Mouse (Mus musculus) hindbrain, postnatal 0 days (tissue): ENCODE results near the gene Uqcr10. TPM values are rescaled to one million over a fixed set of nuclear protein-coding genes. Genes with fewer than 3 reads are reported as not detected.

Experiments
- ATAC-seq: fragments of 200-750 bp; cut with Nextera tagmentation; 2 replicates; pipeline ENCODE4 v1.8.0; 2017; ENCODE audit warnings: mild to moderate bottlenecking, moderate TSS enrichment, moderate library complexity
- DNase-seq: peaks from one replicate; pipeline ENCODE4 v3.0.0-alpha.2; 2015; ENCODE audit warnings: low spot score
- H3K27ac ChIP-seq: fragments of 300-500 bp; sonication (generic); 2 replicates; pipeline ENCODE4 v1.5.1; 2014; ENCODE audit warnings: mild to moderate bottlenecking
- H3K27me3 ChIP-seq: fragments of 300-500 bp; sonication (generic); 2 replicates; pipeline ENCODE4 v1.6.1; 2014; ENCODE audit warnings: low read length, mixed read lengths; ENCODE audit not compliant: insufficient read depth
- H3K36me3 ChIP-seq: fragments of 300-500 bp; sonication (generic); 2 replicates; pipeline ENCODE4 v1.6.1; 2014; ENCODE audit warnings: low read length, mixed read lengths; ENCODE audit not compliant: insufficient read depth
- H3K4me1 ChIP-seq: fragments of 300-500 bp; sonication (generic); 2 replicates; pipeline ENCODE4 v1.6.1; 2014; ENCODE audit warnings: antibody characterized with exemption, low read length, mixed read lengths; ENCODE audit not compliant: insufficient read depth
- H3K4me2 ChIP-seq: fragments of 300-500 bp; sonication (generic); 2 replicates; pipeline ENCODE4 v1.6.1; 2014; ENCODE audit warnings: low read depth, mild to moderate bottlenecking, low read length, moderate library complexity, mixed read lengths
- H3K4me3 ChIP-seq: fragments of 300-500 bp; sonication (generic); 2 replicates; pipeline ENCODE4 v1.5.1; 2014; ENCODE audit warnings: low read length
- H3K9ac ChIP-seq: fragments of 300-500 bp; sonication (generic); replicated peaks from 2 replicates; pipeline ENCODE4 v1.6.1; 2014; ENCODE audit warnings: mild to moderate bottlenecking, low read length, moderate library complexity, mixed read lengths
- H3K9me3 ChIP-seq: fragments of 300-500 bp; sonication (generic); 2 replicates; pipeline ENCODE4 v1.6.1; 2016; ENCODE audit warnings: low read length, mixed read lengths
- CTCF ChIP-seq: IDR thresholded peaks from 2 replicates; pipeline ENCODE4 v1.5.1; 2016; ENCODE audit warnings: antibody characterized with exemption, control low read depth, low read depth
- WGBS: fragments of 180-500 bp; shearing (Covaris S2); extraction: QIAGEN DNeasy Blood & Tissue Kit; methylation state at CpG from one replicate; pipeline ENCODE4 v1.1.7; 2014; 5-methylcytosine and 5-hydroxymethylcytosine counted together
- polyA plus RNA-seq: library from polyadenylated mRNA; unstranded; fragments of >200 nt; fragmentation: Nextera tagmentation; extraction: Ambion mirVana; gene quantifications from 2 replicates; pipeline ENCODE4 v1.2.1, GENCODE M21; 2015
- total RNA-seq: library from RNA; depleted of rRNA; stranded (reverse); fragments of >200 nt; gene quantifications from 2 replicates; pipeline ENCODE4 v1.2.3, GENCODE M21; 2014

Gene Uqcr10
- total and polyA plus RNA-seq, 2 experiments from 2014 or later, result 231 to 1,063 TPM

DNA sequence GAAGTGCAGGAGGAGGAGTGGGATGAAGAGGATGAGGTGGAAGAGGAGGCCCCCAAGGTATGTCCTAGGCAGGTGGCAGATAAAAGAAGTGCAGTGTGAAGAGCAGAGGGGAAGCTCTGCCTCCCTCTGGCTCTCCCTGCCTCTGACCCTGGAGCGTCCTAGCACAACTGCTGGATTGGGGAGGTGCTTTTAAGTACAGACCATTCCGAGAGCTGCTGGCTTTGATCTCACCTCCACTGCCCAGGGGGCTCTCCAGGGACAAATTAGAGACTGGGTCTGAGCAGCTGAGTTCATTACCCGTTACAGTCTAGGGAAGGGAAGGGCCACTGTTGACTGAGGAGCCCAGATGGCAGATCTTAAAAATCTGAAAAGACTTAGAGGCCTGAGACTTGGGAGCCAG, 24.0 kb downstream of the Uqcr10 start:
- 64% methylated on average over 3 of the region's 3 CpGs for WGBS
- Histone ChIP-seq H3K4me2 (no peak overlapping the region), H3K9me3 (no peaks in the 10 kb centered on the region), H3K27me3 (no peaks in the 10 kb centered on the region), H3K9ac (no peak overlapping the region), H3K36me3 (peaks cover 18% of the 10 kb centered on the region), H3K4me1 (no peaks in the 10 kb centered on the region; the same call in 1 of the 2 replicates), H3K4me3 (no peak overlapping the region), H3K27ac (no peak overlapping the region)
- ATAC-seq (no peak), DNase-seq (no peak)
- no peak for TF ChIP-seq CTCF

DNA sequence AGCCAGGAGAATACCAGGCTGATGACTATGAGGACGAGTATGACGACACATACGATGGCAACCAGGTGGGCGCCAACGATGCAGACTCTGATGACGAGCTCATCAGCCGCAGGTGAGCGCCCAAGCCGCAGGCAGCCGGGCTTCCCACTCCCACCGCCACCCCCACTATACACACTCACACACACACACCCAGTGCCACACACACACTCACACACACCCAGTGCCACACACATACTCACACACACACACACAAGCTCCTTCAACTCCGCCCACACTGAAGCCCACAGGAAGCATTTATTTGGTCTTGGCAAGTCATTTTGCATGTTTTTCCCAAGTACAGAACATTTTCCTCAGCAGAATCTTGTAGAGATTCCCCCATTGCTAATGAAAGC, 24.7 kb downstream of the Uqcr10 start:
- no peak; the same call in 1 of the 2 replicates for ATAC-seq
- no peak for DNase-seq
- Histone ChIP-seq H3K9ac (no peak overlapping the region), H3K9me3 (no peaks in the 10 kb centered on the region), H3K4me2 (no peak overlapping the region), H3K4me3 (no peak overlapping the region), H3K4me1 (no peaks in the 10 kb centered on the region; the same call in 1 of the 2 replicates), H3K27me3 (no peaks in the 10 kb centered on the region), H3K36me3 (peaks cover 18% of the 10 kb centered on the region), H3K27ac (no peak overlapping the region)
- no peak for TF ChIP-seq CTCF
- WGBS, result 93% methylated on average over 12 of the region's 12 CpGs

- peaks cover 18% of the 10 kb centered on the region for H3K36me3 ChIP-seq
- H3K4me3 ChIP-seq, result no peak overlapping the region
- WGBS, result 59% methylated on average over 13 of the region's 13 CpGs
- TF ChIP-seq CTCF, result no peak
- DNase-seq (peak; percentile 66), ATAC-seq (peak; percentile 46)
- no peaks in the 10 kb centered on the region; the same call in 1 of the 2 replicates for H3K4me1 ChIP-seq
- H3K27ac ChIP-seq, result no peak overlapping the region
- H3K9ac ChIP-seq, result no peak overlapping the region
- no peaks in the 10 kb centered on the region for H3K9me3 ChIP-seq
- no peak overlapping the region for H3K4me2 ChIP-seq
- H3K27me3 ChIP-seq, result no peaks in the 10 kb centered on the region
Observed at GRCm38 (mm10) chr11:4678700-4679440, 25.3 kb downstream of the Uqcr10 start.

- TF ChIP-seq CTCF, result no peak
- Histone ChIP-seq H3K4me3 (no peak overlapping the region), H3K9ac (no peak overlapping the region), H3K36me3 (peaks cover 19% of the 10 kb centered on the region; the same call in 1 of the 2 replicates), H3K9me3 (no peaks in the 10 kb centered on the region), H3K27me3 (no peaks in the 10 kb centered on the region), H3K4me2 (no peak overlapping the region), H3K4me1 (no peaks in the 10 kb centered on the region; the same call in 1 of the 2 replicates), H3K27ac (no peak overlapping the region)
- DNase-seq, result no peak
- ATAC-seq, result no peak
- WGBS, result 87% methylated on average over 7 of the region's 7 CpGs
Observed at GRCm38 (mm10) chr11:4677250-4677872, 26.8 kb downstream of the Uqcr10 start.

- no peak overlapping the region for H3K4me2 ChIP-seq
- peaks cover 18% of the 10 kb centered on the region; the same call in 1 of the 2 replicates for H3K36me3 ChIP-seq
- no peaks in the 10 kb centered on the region; the same call in 1 of the 2 replicates for H3K4me1 ChIP-seq
- no peaks in the 10 kb centered on the region for H3K9me3 ChIP-seq
- TF ChIP-seq CTCF, result no peak
- ATAC-seq (no peak), DNase-seq (no peak)
- WGBS, result 93% methylated on average over 6 of the region's 6 CpGs
- H3K27me3 ChIP-seq, result no peaks in the 10 kb centered on the region
- no peak overlapping the region for H3K9ac ChIP-seq
- H3K27ac ChIP-seq, result no peak overlapping the region
- H3K4me3 ChIP-seq, result no peak overlapping the region
Observed at GRCm38 (mm10) chr11:4675693-4676092, 28.4 kb downstream of the Uqcr10 start.

GRCm38 (mm10) chr11:4675126-4675562, 29.0 kb downstream of the Uqcr10 start:
- Histone ChIP-seq H3K4me2 (no peak overlapping the region), H3K9ac (no peak overlapping the region), H3K27ac (no peak overlapping the region), H3K9me3 (no peaks in the 10 kb centered on the region), H3K4me1 (no peaks in the 10 kb centered on the region; the same call in 1 of the 2 replicates), H3K36me3 (peaks cover 22% of the 10 kb centered on the region; the same call in 1 of the 2 replicates), H3K4me3 (no peak overlapping the region), H3K27me3 (no peaks in the 10 kb centered on the region)
- WGBS, result 88% methylated on average over 6 of the region's 6 CpGs
- ATAC-seq (no peak), DNase-seq (no peak)
- TF ChIP-seq CTCF, result no peak
